26 mouse cellular contexts compared by ENCODE assay signal in the genomic region with DNA sequence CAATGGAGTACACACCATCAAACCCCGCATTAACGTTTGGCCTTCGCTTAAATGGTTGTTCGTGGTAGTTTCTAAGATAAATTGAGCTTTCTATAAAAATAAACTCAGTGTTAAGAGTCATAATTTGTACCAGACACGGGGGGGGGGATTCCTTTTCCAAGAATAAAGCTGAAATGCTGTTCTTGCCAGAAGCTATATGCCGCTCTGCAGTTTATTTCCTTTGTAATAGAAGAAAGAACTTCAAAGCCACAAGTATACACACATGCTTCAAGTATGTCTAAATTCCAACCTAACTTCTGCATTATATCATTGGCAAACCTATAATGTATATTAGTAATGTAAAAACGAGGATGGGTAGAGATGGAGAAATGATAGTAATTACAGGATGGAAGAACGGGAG. TPM values are rescaled to one million over a fixed set of nuclear protein-coding genes. Genes with fewer than 3 reads are reported as not detected.
DNase-seq lines count a peak whose midpoint lies in the region; ATAC-seq lines count a peak whose summit lies in the region.
"Had no signal": no experiment of that assay in that cellular context is flagged by ENCODE, and none has a peak within 500 bp of the region (broad histone marks: within the 10 kb centered on the region; RNA-seq: fewer than 3 reads in every experiment).

No protein-coding gene starts in this region.

- peak; percentile 50 for DNase-seq in embryonic facial prominence, embryonic 11.5 days (ENCODE audit: low spot score)
- no peak for DNase-seq in embryonic facial prominence, embryonic 10.5 days (ENCODE audit: low spot score)
- peak; percentile 78 for DNase-seq in midbrain, embryonic 11.5 days (ENCODE audit: low spot score, missing footprints)
- no peak for DNase-seq in c-Kit-positive CD71-positive TER-119-positive erythroid progenitor cells, embryonic 14.5 days (ENCODE audit: low spot score)
- DNase-seq in lung, postnatal 4 days: no peak
- DNase-seq: adrenal gland, adult 8-10 months; adrenal gland, postnatal 14 days; adrenal gland, postnatal 36 days; B cell, adult 2 months; cerebellum, adult 11 months; cerebellum, adult 18-20 months; cerebellum, adult 8-10 months; cerebellum, adult 9-11 months; cerebellum, postnatal 14 days; cerebellum, postnatal 36 days; embryo, embryonic 11 days; forebrain, postnatal 0 days had no signal

- WGBS in embryonic facial prominence, embryonic 11.5 days: 56% methylated on average over 8 of the region's 8 CpGs
- WGBS in embryonic facial prominence, embryonic 10.5 days: 66% methylated on average over 8 of the region's 8 CpGs
- 82% methylated on average over 8 of the region's 8 CpGs for WGBS in midbrain, embryonic 11.5 days
- 81% methylated on average over 8 of the region's 8 CpGs for WGBS in midbrain, embryonic 16.5 days
- WGBS in embryonic facial prominence, embryonic 15.5 days: 27% methylated on average over 8 of the region's 8 CpGs

- H3K4me2 ChIP-seq in embryonic facial prominence, embryonic 11.5 days (ENCODE audit: low read depth, low read length): no peak overlapping the region
- H3K4me2 ChIP-seq in midbrain, embryonic 11.5 days: no peak overlapping the region
- H3K4me2 ChIP-seq in midbrain, embryonic 16.5 days (ENCODE audit: low read length): no peak overlapping the region
- 0 out of 2 replicates have a peak overlapping the region, but pooled peaks have one; percentile 11 for H3K4me2 ChIP-seq in embryonic facial prominence, embryonic 15.5 days (replicated peaks)
- H3K4me2 ChIP-seq: forebrain, embryonic 13.5 days; forebrain, embryonic 15.5 days had no signal

- no peak overlapping the region for H3K9ac ChIP-seq in embryonic facial prominence, embryonic 11.5 days (replicated peaks; ENCODE audit: low read length)
- H3K9ac ChIP-seq in midbrain, embryonic 11.5 days (ENCODE audit: low read length): no peak overlapping the region
- no peak overlapping the region for H3K9ac ChIP-seq in midbrain, embryonic 16.5 days (ENCODE audit: low read depth, low read length)
- H3K9ac ChIP-seq in embryonic facial prominence, embryonic 15.5 days: no peak overlapping the region
- H3K9ac ChIP-seq: forebrain, embryonic 13.5 days; forebrain, embryonic 15.5 days; forebrain, postnatal 0 days had no signal

- no peak overlapping the region for H3K4me3 ChIP-seq in embryonic facial prominence, embryonic 11.5 days (ENCODE audit: low read depth, low read length)
- no peak overlapping the region for H3K4me3 ChIP-seq in embryonic facial prominence, embryonic 10.5 days
- H3K4me3 ChIP-seq in midbrain, embryonic 11.5 days (ENCODE audit: low read depth, low read length): no peak overlapping the region
- no peak overlapping the region for H3K4me3 ChIP-seq in midbrain, embryonic 16.5 days (ENCODE audit: low read depth, low read length)
- H3K4me3 ChIP-seq in embryonic facial prominence, embryonic 15.5 days (replicated peaks): no peak overlapping the region
- H3K4me3 ChIP-seq: forebrain, embryonic 13.5 days; forebrain, embryonic 15.5 days had no signal

- no peaks in the 10 kb centered on the region for H3K9me3 ChIP-seq in embryonic facial prominence, embryonic 11.5 days (replicated peaks; ENCODE audit: control insufficient read depth, low read length)
- no peaks in the 10 kb centered on the region for H3K9me3 ChIP-seq in embryonic facial prominence, embryonic 10.5 days
- no peaks in the 10 kb centered on the region for H3K9me3 ChIP-seq in midbrain, embryonic 11.5 days (ENCODE audit: control insufficient read depth, low read length)
- no peaks in the 10 kb centered on the region for H3K9me3 ChIP-seq in midbrain, embryonic 16.5 days (replicated peaks; ENCODE audit: control insufficient read depth, low read length, poor library complexity, severe bottlenecking)
- H3K9me3 ChIP-seq in embryonic facial prominence, embryonic 15.5 days (replicated peaks): no peaks in the 10 kb centered on the region
- H3K9me3 ChIP-seq: forebrain, embryonic 13.5 days; forebrain, embryonic 15.5 days; G1E had no signal

- no peaks in the 10 kb centered on the region for H3K36me3 ChIP-seq in embryonic facial prominence, embryonic 11.5 days (replicated peaks; ENCODE audit: control insufficient read depth, insufficient read depth, low read depth, low read length)
- H3K36me3 ChIP-seq in embryonic facial prominence, embryonic 10.5 days (replicated peaks): no peaks in the 10 kb centered on the region
- no peaks in the 10 kb centered on the region for H3K36me3 ChIP-seq in midbrain, embryonic 11.5 days (ENCODE audit: control insufficient read depth, insufficient read depth, low read length)
- no peaks in the 10 kb centered on the region for H3K36me3 ChIP-seq in midbrain, embryonic 16.5 days (ENCODE audit: control insufficient read depth, insufficient read depth, low read length)
- no peaks in the 10 kb centered on the region for H3K36me3 ChIP-seq in embryonic facial prominence, embryonic 15.5 days
- H3K36me3 ChIP-seq: forebrain, embryonic 15.5 days; G1E had no signal

- H3K27me3 ChIP-seq in embryonic facial prominence, embryonic 11.5 days (ENCODE audit: control insufficient read depth, insufficient read depth, low read length): no peaks in the 10 kb centered on the region
- H3K27me3 ChIP-seq in embryonic facial prominence, embryonic 10.5 days (replicated peaks; ENCODE audit: low read depth, poor library complexity, severe bottlenecking): no peaks in the 10 kb centered on the region
- H3K27me3 ChIP-seq in midbrain, embryonic 11.5 days (ENCODE audit: control insufficient read depth, insufficient read depth, low read length): no peaks in the 10 kb centered on the region
- no peaks in the 10 kb centered on the region for H3K27me3 ChIP-seq in midbrain, embryonic 16.5 days (ENCODE audit: control insufficient read depth, insufficient read depth, low read depth, low read length)
- H3K27me3 ChIP-seq in embryonic facial prominence, embryonic 15.5 days: no peaks in the 10 kb centered on the region
- H3K27me3 ChIP-seq: CH12.LX; forebrain, embryonic 13.5 days; forebrain, embryonic 15.5 days; Patski had no signal

- H3K4me1 ChIP-seq in embryonic facial prominence, embryonic 11.5 days (ENCODE audit: control insufficient read depth, insufficient read depth, low read length): no peaks in the 10 kb centered on the region
- H3K4me1 ChIP-seq in embryonic facial prominence, embryonic 10.5 days: no peaks in the 10 kb centered on the region; the same call in 1 of the 2 replicates
- no peaks in the 10 kb centered on the region for H3K4me1 ChIP-seq in midbrain, embryonic 11.5 days (ENCODE audit: control insufficient read depth, insufficient read depth, low read length)
- no peaks in the 10 kb centered on the region for H3K4me1 ChIP-seq in midbrain, embryonic 16.5 days (ENCODE audit: control insufficient read depth, insufficient read depth, low read length)
- H3K4me1 ChIP-seq in embryonic facial prominence, embryonic 15.5 days: peaks cover 6% of the 10 kb centered on the region; the same call in 1 of the 2 replicates
- H3K4me1 ChIP-seq: forebrain, embryonic 13.5 days; forebrain, embryonic 15.5 days had no signal

- no peak for ATAC-seq in embryonic facial prominence, embryonic 11.5 days (replicated peaks; ENCODE audit: insufficient number of reproducible peaks, low FRiP score, low TSS enrichment, low read depth)
- ATAC-seq in midbrain, embryonic 11.5 days (ENCODE audit: low FRiP score): no peak
- no peak for ATAC-seq in midbrain, embryonic 16.5 days
- ATAC-seq in embryonic facial prominence, embryonic 15.5 days (ENCODE audit: insufficient number of reproducible peaks, low FRiP score, low TSS enrichment, low read depth): no peak
- ATAC-seq: activated CD4-positive, CD25-positive, alpha-beta regulatory T cell, adult 4 months; CD4-positive, CD25-positive, alpha-beta regulatory T cell, adult 4 months; forebrain, embryonic 13.5 days; forebrain, embryonic 15.5 days; forebrain, postnatal 0 days; Patski had no signal

- H3K27ac ChIP-seq in embryonic facial prominence, embryonic 11.5 days (replicated peaks; ENCODE audit: low read depth, low read length): no peak overlapping the region
- no peak overlapping the region for H3K27ac ChIP-seq in embryonic facial prominence, embryonic 10.5 days (replicated peaks)
- H3K27ac ChIP-seq in midbrain, embryonic 11.5 days (ENCODE audit: low read depth, low read length): no peak overlapping the region
- no peak overlapping the region for H3K27ac ChIP-seq in midbrain, embryonic 16.5 days (ENCODE audit: low read length)
- H3K27ac ChIP-seq in embryonic facial prominence, embryonic 15.5 days (replicated peaks): no peak overlapping the region; the same call in 1 of the 2 replicates
- H3K27ac ChIP-seq: forebrain, embryonic 13.5 days; forebrain, embryonic 15.5 days had no signal

RNA-seq across cellular contexts. Expression of gene Hmcn1, which starts 37.9 kb away (rescaled TPM):
- polyA plus RNA-seq in embryonic facial prominence, embryonic 11.5 days (2014; fragmentation: Nextera tagmentation; extraction: Ambion mirVana): 25.5 and 32.8 TPM in 2 replicates
- polyA plus RNA-seq in embryonic facial prominence, embryonic 10.5 days (2016; fragmentation: Nextera tagmentation; extraction: Ambion mirVana): 15.3 and 19.0 TPM in 2 replicates
- polyA plus RNA-seq in midbrain, embryonic 11.5 days (2014; fragmentation: Nextera tagmentation; extraction: Ambion mirVana): 6.0 and 7.8 TPM in 2 replicates
- 1.2 and 2.0 TPM in 2 replicates for polyA plus RNA-seq in midbrain, embryonic 16.5 days (2015; fragmentation: Nextera tagmentation; extraction: Ambion mirVana)
- 26.4 and 27.2 TPM in 2 replicates for polyA plus RNA-seq in embryonic facial prominence, embryonic 15.5 days (2015; fragmentation: Nextera tagmentation; extraction: Ambion mirVana)
- polyA plus RNA-seq: activated CD4-positive, CD25-positive, alpha-beta regulatory T cell, adult 4 months; CD4-positive, CD25-positive, alpha-beta regulatory T cell, adult 4 months; G1E had no signal

Comparison
In these comparisons a context has a peak if more than half of its experiments do, and no peak if none do; other contexts are left out.
1. DNase-seq: peak in embryonic facial prominence, embryonic 11.5 days (single experiment) and midbrain, embryonic 11.5 days (single experiment); none in embryonic facial prominence, embryonic 10.5 days (single experiment), c-Kit-positive CD71-positive TER-119-positive erythroid progenitor cells, embryonic 14.5 days (single experiment) and lung, postnatal 4 days (0 of 2).